Mouse (Mus musculus) kidney, adult 2 months (tissue): ENCODE measurements around the gene Colec11.

Experiments used
- CTCF ChIP-seq: fragments of 200-500 bp; conservative IDR thresholded peaks from 2 replicates; pipeline ENCODE4 v1.5.1; 2011; ENCODE audit warnings: low read depth, mild to moderate bottlenecking, control low read depth, low read length, moderate library complexity, mixed read lengths; ENCODE audit not compliant: insufficient read depth, insufficient read length
- POLR2A ChIP-seq: fragments of 200-500 bp; IDR thresholded peaks from one replicate; pipeline ENCODE4 v1.6.1; 2011; ENCODE audit warnings: low read depth, low read length, control low read depth

GRCm38 (mm10) chr12:28598110-28598509 is 25.1 kb downstream of the Colec11 start:
- no peak for TF ChIP-seq CTCF
- TF ChIP-seq POLR2A = no peak
